Mouse (Mus musculus) embryonic facial prominence, embryonic 14.5 days (tissue): ENCODE measurements around the gene Phf20. TPM values are rescaled to one million over a fixed set of nuclear protein-coding genes. Genes with fewer than 3 reads are reported as not detected.
A peak's percentile ranks its signal among the peaks of the same experiment; 100 is the strongest.

Source experiments
- ATAC-seq: fragments of 200-750 bp; cut with Nextera tagmentation; 2 replicates; pipeline ENCODE4 v1.8.0; 2017; ENCODE audit warnings: low read depth, moderate number of reproducible peaks, moderate TSS enrichment
- DNase-seq: peaks from one replicate; pipeline ENCODE4 v3.0.0-alpha.2; 2015; ENCODE audit warnings: low spot score
- H3K27ac ChIP-seq: fragments of 300-500 bp; sonication (generic); replicated peaks from 2 replicates; pipeline ENCODE4 v1.5.1; 2014; ENCODE audit warnings: low read depth, mild to moderate bottlenecking, low read length, moderate library complexity
- H3K27me3 ChIP-seq: fragments of 300-500 bp; sonication (generic); replicated peaks from 2 replicates; pipeline ENCODE4 v1.6.1; 2014; ENCODE audit warnings: low read length; ENCODE audit not compliant: control insufficient read depth, insufficient read depth
- H3K36me3 ChIP-seq: fragments of 300-500 bp; sonication (generic); 2 replicates; pipeline ENCODE4 v1.6.1; 2014; ENCODE audit warnings: low read length, mixed read lengths; ENCODE audit not compliant: control insufficient read depth, insufficient read depth
- H3K4me1 ChIP-seq: fragments of 300-500 bp; sonication (generic); 2 replicates; pipeline ENCODE4 v1.6.1; 2014; ENCODE audit warnings: antibody characterized with exemption, low read length; ENCODE audit not compliant: control insufficient read depth, insufficient read depth
- H3K4me2 ChIP-seq: fragments of 300-500 bp; sonication (generic); 2 replicates; pipeline ENCODE4 v1.6.1; 2014; ENCODE audit warnings: low read depth, mild to moderate bottlenecking, low read length, moderate library complexity, mixed read lengths
- H3K4me3 ChIP-seq: fragments of 300-500 bp; sonication (generic); 2 replicates; pipeline ENCODE4 v1.5.1; 2014; ENCODE audit warnings: low read depth, mild to moderate bottlenecking, low read length
- H3K9ac ChIP-seq: fragments of 300-500 bp; sonication (generic); 2 replicates; pipeline ENCODE4 v1.6.1; 2014; ENCODE audit warnings: low read depth, mild to moderate bottlenecking, low read length, moderate library complexity, mixed read lengths
- H3K9me3 ChIP-seq: fragments of 300-500 bp; sonication (generic); 2 replicates; pipeline ENCODE4 v1.6.1; 2016; ENCODE audit warnings: low read length; ENCODE audit not compliant: control insufficient read depth
- WGBS: fragments of 180-500 bp; shearing (Covaris S2); extraction: QIAGEN DNeasy Blood & Tissue Kit; methylation state at CpG from one replicate; pipeline ENCODE4 v1.1.7; 2014; 5-methylcytosine and 5-hydroxymethylcytosine counted together
- polyA plus RNA-seq: library from polyadenylated mRNA; unstranded; fragments of >200 nt; fragmentation: Nextera tagmentation; extraction: Ambion mirVana; gene quantifications from 2 replicates; pipeline ENCODE4 v1.2.1, GENCODE M21; 2014

Phf20 gene
- polyA plus RNA-seq, 1 experiment from 2014 or later: 69.8 TPM

GRCm38 (mm10) chr2:156295601-156296063 lies 99.4 kb downstream of the Phf20 start:
- Histone ChIP-seq H3K9me3 (no peaks in the 10 kb centered on the region), H3K27ac (no peak overlapping the region), H3K4me3 (no peak overlapping the region), H3K27me3 (no peaks in the 10 kb centered on the region), H3K36me3 (peaks cover 83% of the 10 kb centered on the region), H3K9ac (no peak overlapping the region), H3K4me2 (no peak overlapping the region), H3K4me1 (no peaks in the 10 kb centered on the region)
- ATAC-seq: no peak
- WGBS: 97% methylated on average over 2 of the region's 2 CpGs
- no peak for DNase-seq

GRCm38 (mm10) chr2:156296190-156296589 lies 99.9 kb downstream of the Phf20 start:
- Histone ChIP-seq H3K4me2 (no peak overlapping the region), H3K4me3 (no peak overlapping the region), H3K27me3 (no peaks in the 10 kb centered on the region), H3K9ac (no peak overlapping the region), H3K36me3 (peaks cover 83% of the 10 kb centered on the region), H3K9me3 (no peaks in the 10 kb centered on the region), H3K27ac (no peak overlapping the region), H3K4me1 (no peaks in the 10 kb centered on the region)
- ATAC-seq: no peak
- WGBS: 92% methylated on average over 3 of the region's 3 CpGs
- DNase-seq: no peak

- H3K27me3 ChIP-seq: no peaks in the 10 kb centered on the region
- H3K9ac ChIP-seq: no peak overlapping the region
- DNase-seq (peak; percentile 73), ATAC-seq (peak; percentile 82; the same call in 1 of the 2 replicates)
- H3K4me3 ChIP-seq: no peak overlapping the region
- H3K36me3 ChIP-seq: peaks cover 79% of the 10 kb centered on the region
- no peak overlapping the region for H3K4me2 ChIP-seq
- no peaks in the 10 kb centered on the region for H3K9me3 ChIP-seq
- 56% methylated on average over 3 of the region's 3 CpGs for WGBS
- no peaks in the 10 kb centered on the region for H3K4me1 ChIP-seq
- H3K27ac ChIP-seq: no peak overlapping the region
Measured at GRCm38 (mm10) chr2:156297653-156298052, 101.4 kb downstream of the Phf20 start.

- Histone ChIP-seq H3K4me2 (no peak overlapping the region), H3K9ac (no peak overlapping the region), H3K4me3 (no peak overlapping the region), H3K4me1 (no peaks in the 10 kb centered on the region), H3K36me3 (peaks cover 77% of the 10 kb centered on the region), H3K9me3 (no peaks in the 10 kb centered on the region), H3K27ac (no peak overlapping the region), H3K27me3 (no peaks in the 10 kb centered on the region)
- ATAC-seq: no peak
- WGBS: 87% methylated on average over 7 of the region's 7 CpGs
- DNase-seq: no peak
Measured at GRCm38 (mm10) chr2:156298458-156298857, 102.2 kb downstream of the Phf20 start.

GRCm38 (mm10) chr2:156302063-156302462 lies 105.8 kb downstream of the Phf20 start:
- Histone ChIP-seq H3K27me3 (no peaks in the 10 kb centered on the region), H3K36me3 (peaks cover 69% of the 10 kb centered on the region), H3K4me3 (no peak overlapping the region), H3K9ac (no peak overlapping the region), H3K4me1 (no peaks in the 10 kb centered on the region), H3K9me3 (no peaks in the 10 kb centered on the region), H3K27ac (no peak overlapping the region), H3K4me2 (no peak overlapping the region)
- ATAC-seq (no peak), DNase-seq (no peak)
- 92% methylated on average over 4 of the region's 4 CpGs for WGBS

- ATAC-seq: no peak
- 95% methylated on average over 4 of the region's 4 CpGs for WGBS
- peaks cover 66% of the 10 kb centered on the region for H3K36me3 ChIP-seq
- H3K4me3 ChIP-seq: no peak overlapping the region
- H3K27ac ChIP-seq: no peak overlapping the region
- no peaks in the 10 kb centered on the region for H3K9me3 ChIP-seq
- H3K9ac ChIP-seq: no peak overlapping the region
- H3K4me1 ChIP-seq: no peaks in the 10 kb centered on the region
- no peak overlapping the region for H3K4me2 ChIP-seq
- H3K27me3 ChIP-seq: no peaks in the 10 kb centered on the region
- DNase-seq: no peak
Measured at GRCm38 (mm10) chr2:156304351-156304750, 108.1 kb downstream of the Phf20 start.

- peaks cover 55% of the 10 kb centered on the region for H3K36me3 ChIP-seq
- 75% methylated on average over 2 of the region's 2 CpGs for WGBS
- peak; percentile 39 for DNase-seq
Measured at GRCm38 (mm10) chr2:156305818-156306217, 109.6 kb downstream of the Phf20 start.

GRCm38 (mm10) chr2:156307261-156307660 lies 111.0 kb downstream of the Phf20 start:
- Histone ChIP-seq H3K27ac (no peak overlapping the region), H3K36me3 (peaks cover 49% of the 10 kb centered on the region), H3K4me1 (no peaks in the 10 kb centered on the region), H3K4me2 (no peak overlapping the region), H3K4me3 (no peak overlapping the region), H3K9me3 (no peaks in the 10 kb centered on the region), H3K9ac (no peak overlapping the region), H3K27me3 (no peaks in the 10 kb centered on the region)
- DNase-seq: no peak
- no peak for ATAC-seq
- WGBS: 60% methylated on average over 5 of the region's 5 CpGs

More at GRCm38 (mm10) chr2:156305818-156306217, 109.6 kb downstream of the Phf20 start:
- no peak overlapping the region for H3K9ac ChIP-seq
- no peaks in the 10 kb centered on the region for H3K27me3 ChIP-seq
- H3K27ac ChIP-seq: no peak overlapping the region
- no peak overlapping the region for H3K4me2 ChIP-seq
- no peak overlapping the region for H3K4me3 ChIP-seq
- no peaks in the 10 kb centered on the region for H3K4me1 ChIP-seq
- 0 out of 2 replicates have a peak, but pooled peaks have one; percentile 62 for ATAC-seq
- no peaks in the 10 kb centered on the region for H3K9me3 ChIP-seq

GRCm38 (mm10) chr2:156309948-156310347 lies 113.7 kb downstream of the Phf20 start:
- Histone ChIP-seq H3K36me3 (peaks cover 25% of the 10 kb centered on the region), H3K9me3 (no peaks in the 10 kb centered on the region), H3K9ac (no peak overlapping the region), H3K4me2 (no peak overlapping the region), H3K4me3 (no peak overlapping the region), H3K4me1 (0 out of 2 replicates have a peak, but pooled peaks cover 5% of the 10 kb centered on the region), H3K27ac (no peak overlapping the region), H3K27me3 (no peaks in the 10 kb centered on the region)
- no peak for ATAC-seq
- no peak for DNase-seq
- 97% methylated on average over 5 of the region's 5 CpGs for WGBS
